Mouse (Mus musculus): ENCODE data around the gene Rpp40. TPM values are rescaled to one million over a fixed set of nuclear protein-coding genes. Genes with fewer than 3 reads are reported as not detected.

Gene Rpp40
- polyA plus RNA-seq (2015; fragmentation: Illumina TruSeq; extraction: RNeasy Lipid Tissue Mini Kit (QIAGEN cat#74804); ENCODE audit: insufficient read depth, low read depth, low replicate concordance) = 1.2 TPM

DNA sequence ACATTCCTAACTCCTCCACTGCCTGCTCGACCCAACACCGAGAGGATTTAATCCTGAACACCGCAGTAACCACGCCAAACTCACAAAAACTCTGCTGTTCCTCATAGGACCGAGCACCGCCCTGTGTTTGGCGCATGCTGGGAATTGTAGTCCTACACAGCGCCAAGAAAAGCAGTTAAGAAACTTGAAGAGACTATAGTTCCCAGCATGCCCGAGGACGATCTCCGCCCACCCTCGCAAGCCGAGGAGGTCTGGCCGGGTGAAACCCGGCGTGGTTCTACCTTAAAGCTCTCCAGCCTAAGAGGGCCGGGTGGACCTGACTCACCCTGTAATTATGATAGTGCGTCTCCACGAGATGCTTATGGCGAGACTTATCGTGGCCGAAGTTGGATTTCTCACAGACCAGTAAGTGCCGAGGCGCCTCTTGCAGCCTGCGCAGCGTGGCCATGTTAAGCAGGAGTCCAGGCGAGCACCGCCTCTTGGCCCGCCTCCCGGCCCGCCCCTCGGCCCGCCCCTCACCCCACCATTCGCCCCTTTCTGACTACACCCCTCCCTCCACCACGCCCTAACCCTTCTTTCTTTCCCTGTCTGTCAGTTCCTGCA is at the start of gene Rpp40:
Gene Rpp40, minus strand, starts transcription at position 481 of the 603 bp plus-strand sequence.

Other genes starting within 250 kb of the Rpp40 start
- gene Cdyl, start 246.5 kb downstream of the Rpp40 start, polyA plus RNA-seq (2015; fragmentation: Illumina TruSeq; extraction: RNeasy Lipid Tissue Mini Kit (QIAGEN cat#74804); ENCODE audit: insufficient read depth, low read depth, low replicate concordance) = 0.98 TPM
- not detected for gene Ppp1r3g, start 52.5 kb upstream of the Rpp40 start, polyA plus RNA-seq (2015; fragmentation: Illumina TruSeq; extraction: RNeasy Lipid Tissue Mini Kit (QIAGEN cat#74804); ENCODE audit: insufficient read depth, low read depth, low replicate concordance)
- gene Fars2, start 211.1 kb upstream of the Rpp40 start, polyA plus RNA-seq (2015; fragmentation: Illumina TruSeq; extraction: RNeasy Lipid Tissue Mini Kit (QIAGEN cat#74804); ENCODE audit: insufficient read depth, low read depth, low replicate concordance) = 9.6 TPM
- 2.0 TPM for gene Lyrm4, start 211.2 kb upstream of the Rpp40 start, polyA plus RNA-seq (2015; fragmentation: Illumina TruSeq; extraction: RNeasy Lipid Tissue Mini Kit (QIAGEN cat#74804); ENCODE audit: insufficient read depth, low read depth, low replicate concordance)